Mouse (Mus musculus): Measurements from ENCODE around the gene Mettl4. TPM values are rescaled to one million over a fixed set of nuclear protein-coding genes. Genes with fewer than 3 reads are reported as not detected.

The Mettl4 gene
- polyA plus RNA-seq (2017; shearing (Covaris generic)), result 22.0 TPM

GRCm38 (mm10) chr17:94749466-94750135 lies at the start of gene Mettl4:
TSS of gene Mettl4 (minus strand) at chr17:94750019.

